Mouse (Mus musculus) embryo, embryonic 10.5 days (tissue): ENCODE data around the gene Ngf.

ENCODE experiments used
- DNase-seq: peaks from one replicate; pipeline ENCODE4 v3.0.0-alpha.2; 2015; ENCODE audit warnings: low spot score

Ngf gene

DNA sequence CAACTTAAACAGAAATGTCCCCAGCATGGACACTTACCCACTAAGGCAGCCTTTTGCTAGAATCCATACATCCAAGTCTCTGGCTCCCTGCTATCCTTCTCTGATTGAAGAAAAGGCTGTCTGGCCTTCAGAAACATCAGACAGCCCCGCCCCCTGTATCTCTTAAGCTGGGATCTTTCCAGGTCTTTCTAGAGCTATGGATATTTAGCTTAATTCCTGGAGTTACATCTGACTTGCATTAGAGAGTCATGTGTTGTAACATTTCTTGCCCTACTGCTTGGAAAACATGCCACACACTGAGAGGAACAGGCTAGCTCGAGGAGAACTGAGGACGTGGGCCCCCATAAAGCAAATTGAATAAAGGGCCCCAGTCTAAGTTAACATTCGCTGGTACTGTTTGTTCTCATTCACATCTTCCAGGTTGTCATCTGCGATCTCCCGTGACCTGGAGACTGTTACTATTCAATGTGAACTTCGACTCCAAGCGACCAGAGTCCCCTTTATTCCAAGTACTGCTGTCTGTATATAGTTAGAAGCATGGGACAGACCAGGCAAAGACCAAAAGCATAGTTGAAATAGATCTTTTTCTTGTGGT lies 38.0 kb downstream of the Ngf start:
- DNase-seq: no peak

DNA sequence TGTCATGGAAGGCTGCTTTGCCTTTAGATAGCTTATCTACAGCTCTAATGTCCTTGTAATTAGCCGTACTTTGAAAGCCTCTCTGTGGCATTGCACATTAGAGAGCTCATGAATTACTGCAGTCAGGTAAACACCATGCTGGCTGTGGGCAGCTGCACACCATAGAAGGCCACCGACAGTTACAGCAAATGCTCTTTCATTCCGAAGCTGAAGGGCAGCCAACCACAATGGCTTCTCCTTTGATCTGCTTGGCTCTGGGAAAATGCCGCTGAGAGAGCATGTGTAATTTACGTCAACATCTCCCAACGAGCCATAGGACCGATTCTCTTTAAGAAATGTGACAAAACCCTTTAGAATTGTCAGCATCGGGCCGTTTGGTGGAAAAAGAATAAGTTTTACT lies 38.7 kb downstream of the Ngf start:
- DNase-seq: peak; percentile 36

GRCm38 (mm10) chr3:102509601-102510000 lies 39.9 kb downstream of the Ngf start:
- DNase-seq: no peak

DNA sequence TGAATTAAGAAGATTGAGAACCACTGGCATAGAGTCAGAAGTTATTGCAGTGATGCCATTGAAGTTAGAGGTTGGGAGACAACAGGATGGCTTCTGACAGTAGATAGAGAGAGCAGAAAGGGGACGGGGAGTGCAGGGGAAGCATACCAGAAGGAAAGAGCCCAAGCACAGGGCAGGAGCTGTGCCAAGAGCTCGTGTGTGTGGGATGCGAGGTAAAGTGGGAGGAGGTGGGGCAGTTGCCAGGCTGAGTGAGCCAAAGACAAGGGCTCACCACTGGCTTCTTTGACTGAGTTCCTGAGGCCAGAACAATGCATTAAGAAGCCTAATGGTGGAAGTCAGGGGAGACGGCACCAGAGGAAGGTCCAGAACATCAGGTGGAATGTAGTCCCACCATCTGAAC lies 47.2 kb downstream of the Ngf start:
- DNase-seq: no peak

DNA sequence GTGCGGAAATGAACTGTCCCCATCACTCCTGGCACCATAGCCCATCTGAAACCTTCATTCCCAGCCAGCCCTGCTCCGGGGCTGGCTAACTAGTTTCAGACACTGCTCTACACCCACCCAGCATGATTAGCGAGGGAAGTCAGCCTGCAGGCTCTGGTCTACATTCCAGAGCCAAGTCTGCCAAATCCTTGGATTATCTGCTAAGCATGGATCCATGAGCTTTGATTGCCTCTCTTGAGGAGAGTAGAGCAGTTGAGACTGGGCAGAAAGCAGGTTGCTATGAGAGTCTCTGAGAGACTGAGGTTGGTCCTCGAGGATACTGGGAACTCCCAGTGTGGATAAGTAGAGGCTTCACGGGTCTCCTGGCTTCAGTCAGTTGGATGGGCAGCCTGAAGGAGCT lies 51.3 kb downstream of the Ngf start:
- DNase-seq: no peak

- DNase-seq: no peak
Measured at GRCm38 (mm10) chr3:102523711-102524110, 54.0 kb downstream of the Ngf start.

DNA sequence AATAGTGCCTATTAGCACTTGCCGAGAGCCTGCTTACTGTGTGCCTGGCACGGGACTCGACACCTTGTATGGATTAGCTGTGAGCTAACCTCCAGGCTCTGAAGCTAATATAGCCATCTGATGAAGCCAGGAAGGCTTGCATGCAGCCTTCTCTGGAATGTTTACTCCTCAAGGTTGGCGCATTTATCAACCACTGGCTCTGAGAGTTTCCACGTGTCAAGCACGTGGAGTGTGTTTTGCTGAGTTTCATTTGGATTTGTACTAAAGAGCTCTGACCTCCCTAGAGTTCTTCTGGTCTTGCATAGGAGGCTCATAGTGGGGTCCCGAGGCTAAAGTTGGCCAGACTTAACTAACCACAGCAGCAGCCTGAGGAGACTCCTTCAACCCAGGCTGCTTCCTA lies 55.2 kb downstream of the Ngf start:
- DNase-seq: no peak

- no peak for DNase-seq
Measured at GRCm38 (mm10) chr3:102525856-102526255, 56.1 kb downstream of the Ngf start.

GRCm38 (mm10) chr3:102526481-102526880 lies 56.8 kb downstream of the Ngf start:
- DNase-seq: peak; percentile 34

GRCm38 (mm10) chr3:102534744-102535143 lies 65.0 kb downstream of the Ngf start:
- DNase-seq: no peak

GRCm38 (mm10) chr3:102543646-102544045 lies 73.9 kb downstream of the Ngf start:
- DNase-seq: no peak

DNA sequence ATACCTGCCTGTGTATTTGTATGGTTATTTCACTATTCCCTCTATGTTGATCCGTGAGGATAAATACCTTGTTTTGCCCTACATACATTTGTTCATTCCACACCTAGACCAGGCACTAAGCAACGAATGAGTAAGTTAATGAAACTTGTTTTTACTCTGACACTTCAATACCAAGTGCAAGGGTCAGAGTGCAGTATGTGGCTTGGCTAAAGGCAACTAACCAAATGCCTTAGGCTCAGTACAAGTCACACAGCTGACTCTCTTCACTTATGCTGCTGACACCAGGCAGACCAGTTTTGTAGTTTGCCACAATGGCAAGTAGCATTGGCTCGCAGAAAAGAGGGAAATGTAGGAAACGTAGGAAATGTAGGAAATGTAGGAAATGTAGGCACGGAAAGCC lies 77.8 kb downstream of the Ngf start:
- DNase-seq: no peak

DNA sequence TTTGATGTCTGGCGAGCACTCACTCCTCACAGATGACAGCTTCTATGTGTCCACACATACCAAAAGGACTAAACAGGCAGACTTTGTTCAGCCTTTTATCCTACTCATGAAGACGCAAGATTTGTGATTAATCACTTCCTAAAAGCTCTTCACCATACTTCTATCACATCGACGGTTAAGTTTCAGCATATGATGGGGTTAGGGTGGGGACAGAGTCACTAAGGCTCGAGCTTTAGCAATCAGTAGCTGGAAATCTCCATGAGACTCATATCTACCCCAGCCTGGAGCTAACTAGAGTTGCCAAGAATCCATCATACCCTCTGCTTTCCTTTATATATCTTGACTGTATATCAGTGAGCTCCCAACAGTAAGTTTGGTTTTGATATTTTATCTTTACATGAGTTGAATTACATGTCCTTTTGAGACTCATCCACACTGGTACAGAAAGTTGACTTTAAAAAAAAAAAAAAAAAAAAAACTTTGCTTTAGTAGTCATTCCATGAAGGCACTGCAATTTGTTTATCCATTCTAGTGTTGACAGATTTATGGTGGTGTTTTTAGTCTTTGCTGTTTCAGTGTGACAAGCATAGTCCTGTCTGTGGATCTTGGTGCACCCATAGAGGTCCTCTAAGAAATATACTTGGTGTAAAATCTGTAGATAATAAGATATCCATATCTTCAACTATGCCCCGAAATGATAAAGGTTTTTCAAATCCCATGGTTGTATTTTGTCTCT lies 84.4 kb downstream of the Ngf start:
- no peak for DNase-seq

DNA sequence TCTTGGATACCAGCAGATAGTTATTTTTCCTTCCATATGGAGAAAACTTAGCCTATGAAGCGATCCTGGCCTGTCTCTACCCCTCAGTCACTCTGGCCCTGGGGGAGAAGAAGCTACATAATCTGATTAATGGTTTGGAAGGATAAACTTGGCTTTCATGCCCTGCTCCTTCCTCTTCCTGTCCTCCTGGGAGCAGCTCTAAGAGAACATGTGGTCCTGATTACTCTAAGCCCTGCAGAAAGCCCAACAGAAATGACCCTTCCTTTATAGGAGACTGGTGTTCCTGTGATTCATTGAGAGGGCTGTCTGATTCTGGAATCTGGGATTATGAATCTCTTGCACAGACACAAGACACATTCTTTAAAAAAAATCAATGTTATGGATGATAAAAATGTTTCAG lies 86.4 kb downstream of the Ngf start:
- DNase-seq: peak; percentile 64

DNA sequence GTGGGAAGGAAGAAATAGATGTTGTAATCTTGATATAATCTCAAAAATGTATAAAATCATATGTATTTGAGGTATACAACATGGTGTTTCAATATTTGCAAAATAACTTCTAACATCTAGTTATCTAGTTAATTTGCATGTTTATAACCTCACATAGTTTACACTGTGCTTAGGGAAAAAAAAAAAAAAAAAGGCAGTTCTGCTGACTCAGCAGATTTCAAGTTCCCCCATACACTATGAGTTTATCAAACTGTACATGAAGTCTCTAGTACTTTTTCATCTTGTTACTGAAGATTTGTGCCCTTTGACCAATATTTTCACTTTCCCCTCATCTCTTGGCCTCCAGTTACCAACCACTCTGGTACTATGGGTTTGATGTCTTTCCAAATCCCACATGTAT lies 86.9 kb downstream of the Ngf start:
- DNase-seq: no peak
